Comparison of ENCODE assay signal across 8 mouse cellular contexts in genomic region chr5:33274953-33275454, GRCm38 (mm10). TPM values are rescaled to one million over a fixed set of nuclear protein-coding genes. Genes with fewer than 3 reads are reported as not detected.
DNase-seq lines count a peak whose midpoint lies in the region; ATAC-seq and TF ChIP-seq lines count a peak whose summit lies in the region.

Gene Ctbp1, minus strand, starts transcription at chr5:33274994.

- under 1% methylated on average over 56 of the region's 57 CpGs for WGBS in embryonic facial prominence, embryonic 13.5 days
- 2% methylated on average over 35 of the region's 57 CpGs for WGBS in heart, adult 2 months
- WGBS in limb, embryonic 13.5 days: under 1% methylated on average over 38 of the region's 57 CpGs
- under 1% methylated on average over 48 of the region's 57 CpGs for WGBS in midbrain, embryonic 16.5 days

- peak within 1 kb of the TSS; percentile 91 for H3K4me2 ChIP-seq in embryonic facial prominence, embryonic 13.5 days
- peak within 1 kb of the TSS; percentile 97 for H3K4me2 ChIP-seq in limb, embryonic 13.5 days (replicated peaks)
- peak within 1 kb of the TSS; percentile 91 for H3K4me2 ChIP-seq in midbrain, embryonic 16.5 days (ENCODE audit: low read length)

- peak; percentile 88 for ATAC-seq in embryonic facial prominence, embryonic 13.5 days (ENCODE audit: insufficient number of reproducible peaks, insufficient read depth, low FRiP score, low TSS enrichment, low read depth)
- peak; percentile 91 for ATAC-seq in limb, embryonic 13.5 days (ENCODE audit: low FRiP score, low read depth)
- peak; percentile 90 for ATAC-seq in midbrain, embryonic 16.5 days

- TF ChIP-seq CTCF in heart, adult 2 months (IDR thresholded peaks at IDR 0.05): peak; percentile 61

- peaks cover 15% of the 10 kb centered on the region for H3K36me3 ChIP-seq in embryonic facial prominence, embryonic 13.5 days
- H3K36me3 ChIP-seq in heart, adult 2 months (ENCODE audit: control insufficient read depth, insufficient read depth, low read length): peaks cover 6% of the 10 kb centered on the region
- H3K36me3 ChIP-seq in limb, embryonic 13.5 days: peaks cover 13% of the 10 kb centered on the region
- H3K36me3 ChIP-seq in midbrain, embryonic 16.5 days (ENCODE audit: control insufficient read depth, insufficient read depth, low read length): no peaks in the 10 kb centered on the region

- peak within 1 kb of the TSS; percentile 94 for H3K9ac ChIP-seq in embryonic facial prominence, embryonic 13.5 days
- H3K9ac ChIP-seq in heart, adult 2 months (ENCODE audit: low read depth, low read length): peak within 1 kb of the TSS; percentile 94
- H3K9ac ChIP-seq in limb, embryonic 13.5 days: peak within 1 kb of the TSS; percentile 88
- peak within 1 kb of the TSS; percentile 92 for H3K9ac ChIP-seq in midbrain, embryonic 16.5 days (ENCODE audit: low read depth, low read length)

- TF ChIP-seq EP300 in heart, adult 2 months (IDR thresholded peaks at IDR 0.05; ENCODE audit: insufficient read depth, low read depth, low read length): no peak

- H3K27me3 ChIP-seq in embryonic facial prominence, embryonic 13.5 days: no peaks in the 10 kb centered on the region
- H3K27me3 ChIP-seq in heart, adult 2 months (ENCODE audit: control insufficient read depth, insufficient read depth, low read length): no peaks in the 10 kb centered on the region
- no peaks in the 10 kb centered on the region for H3K27me3 ChIP-seq in limb, embryonic 13.5 days
- H3K27me3 ChIP-seq in midbrain, embryonic 16.5 days (ENCODE audit: control insufficient read depth, insufficient read depth, low read depth, low read length): no peaks in the 10 kb centered on the region

- peaks cover 12% of the 10 kb centered on the region for H3K79me2 ChIP-seq in heart, adult 2 months (replicated peaks; ENCODE audit: control insufficient read depth, insufficient read depth, low read length)

- DNase-seq in 3134 (ENCODE audit: extremely low read depth, insufficient read length, low spot score): peak; percentile 95
- DNase-seq in adrenal gland, postnatal 36 days: peak; percentile 94 to 95
- peak; percentile 95 to 97 for DNase-seq in heart, adult 2 months
- DNase-seq in kidney, adult 8-10 months: peak; percentile 89
- peak; percentile 90 to 95 for DNase-seq in spleen, postnatal 10 days (ENCODE audit: low spot score in 2 of 2)

- no peaks in the 10 kb centered on the region for H3K9me3 ChIP-seq in embryonic facial prominence, embryonic 13.5 days
- no peaks in the 10 kb centered on the region for H3K9me3 ChIP-seq in limb, embryonic 13.5 days
- no peaks in the 10 kb centered on the region for H3K9me3 ChIP-seq in midbrain, embryonic 16.5 days (replicated peaks; ENCODE audit: control insufficient read depth, low read length, poor library complexity, severe bottlenecking)

- H3K4me1 ChIP-seq in embryonic facial prominence, embryonic 13.5 days: peaks cover 35% of the 10 kb centered on the region
- peaks cover 21% of the 10 kb centered on the region for H3K4me1 ChIP-seq in heart, adult 2 months (ENCODE audit: control insufficient read depth, insufficient read depth, low read length)
- H3K4me1 ChIP-seq in limb, embryonic 13.5 days: peaks cover 32% of the 10 kb centered on the region
- peaks cover 38% of the 10 kb centered on the region for H3K4me1 ChIP-seq in midbrain, embryonic 16.5 days (ENCODE audit: control insufficient read depth, insufficient read depth, low read length)

- intact Hi-C loops in heart, adult 2 months (cut with DNase I): loop anchor here (1.0 to 10.0 kb wide), 3 partner anchors 60 to 260 kb away; partner anchors contain the start of genes Maea, Uvssa and Ywhah

- peak within 1 kb of the TSS; percentile 96 for H3K27ac ChIP-seq in embryonic facial prominence, embryonic 13.5 days
- peak within 1 kb of the TSS; percentile 99 for H3K27ac ChIP-seq in heart, adult 2 months
- H3K27ac ChIP-seq in limb, embryonic 13.5 days: peak within 1 kb of the TSS; percentile 94
- H3K27ac ChIP-seq in midbrain, embryonic 16.5 days (ENCODE audit: low read length): peak within 1 kb of the TSS; percentile 99

- peak within 1 kb of the TSS; percentile 80 for H3K4me3 ChIP-seq in embryonic facial prominence, embryonic 13.5 days
- peak within 1 kb of the TSS; percentile 80 for H3K4me3 ChIP-seq in heart, adult 2 months
- peak within 1 kb of the TSS; percentile 85 for H3K4me3 ChIP-seq in limb, embryonic 13.5 days
- H3K4me3 ChIP-seq in midbrain, embryonic 16.5 days (ENCODE audit: low read depth, low read length): peak within 1 kb of the TSS; percentile 79

- TF ChIP-seq POLR2A in heart, adult 2 months (IDR thresholded peaks at IDR 0.05; ENCODE audit: insufficient read depth, low read depth, low read length): peak; percentile 49; the same call in 1 of the 2 replicates

RNA-seq across cellular contexts. Expression of gene Ctbp1, which starts in this region (rescaled TPM):
- 100 to 1,000 TPM; 225 to 232 TPM for total RNA-seq in adrenal gland, postnatal 36 days (2021)
- polyA plus RNA-seq in embryonic facial prominence, embryonic 13.5 days (2015; fragmentation: Nextera tagmentation; extraction: Ambion mirVana): 326 and 350 TPM in 2 replicates
- 100 to 1,000 TPM; 213 to 227 TPM for total RNA-seq in heart, adult 2 months (2021)
- 175 and 178 TPM in 2 replicates for polyA plus RNA-seq in heart, adult 2 months (2012; rRNA removed)
- 341 and 368 TPM in 2 replicates for polyA plus RNA-seq in limb, embryonic 13.5 days (2015; fragmentation: Nextera tagmentation; extraction: Ambion mirVana)
- 441 and 480 TPM in 2 replicates for polyA plus RNA-seq in midbrain, embryonic 16.5 days (2015; fragmentation: Nextera tagmentation; extraction: Ambion mirVana)

Comparison
In these comparisons a context has a peak if more than half of its experiments do, and no peak if none do; other contexts are left out.
1. Peak in every context shown above with its lines: DNase-seq, ATAC-seq, H3K4me3 ChIP-seq and H3K27ac ChIP-seq.